Mouse (Mus musculus): Measurements from ENCODE around the gene Cirbp. TPM values are rescaled to one million over a fixed set of nuclear protein-coding genes. Genes with fewer than 3 reads are reported as not detected.
"Not testable (repeated sequence)": the region's sequence is repeated elsewhere in the genome, so short reads cannot be mapped to it uniquely, and the experiment has no call there.

The Cirbp gene
- total RNA-seq, 2 experiments from 2014 or later: 89.7 to 94.6 TPM

DNA sequence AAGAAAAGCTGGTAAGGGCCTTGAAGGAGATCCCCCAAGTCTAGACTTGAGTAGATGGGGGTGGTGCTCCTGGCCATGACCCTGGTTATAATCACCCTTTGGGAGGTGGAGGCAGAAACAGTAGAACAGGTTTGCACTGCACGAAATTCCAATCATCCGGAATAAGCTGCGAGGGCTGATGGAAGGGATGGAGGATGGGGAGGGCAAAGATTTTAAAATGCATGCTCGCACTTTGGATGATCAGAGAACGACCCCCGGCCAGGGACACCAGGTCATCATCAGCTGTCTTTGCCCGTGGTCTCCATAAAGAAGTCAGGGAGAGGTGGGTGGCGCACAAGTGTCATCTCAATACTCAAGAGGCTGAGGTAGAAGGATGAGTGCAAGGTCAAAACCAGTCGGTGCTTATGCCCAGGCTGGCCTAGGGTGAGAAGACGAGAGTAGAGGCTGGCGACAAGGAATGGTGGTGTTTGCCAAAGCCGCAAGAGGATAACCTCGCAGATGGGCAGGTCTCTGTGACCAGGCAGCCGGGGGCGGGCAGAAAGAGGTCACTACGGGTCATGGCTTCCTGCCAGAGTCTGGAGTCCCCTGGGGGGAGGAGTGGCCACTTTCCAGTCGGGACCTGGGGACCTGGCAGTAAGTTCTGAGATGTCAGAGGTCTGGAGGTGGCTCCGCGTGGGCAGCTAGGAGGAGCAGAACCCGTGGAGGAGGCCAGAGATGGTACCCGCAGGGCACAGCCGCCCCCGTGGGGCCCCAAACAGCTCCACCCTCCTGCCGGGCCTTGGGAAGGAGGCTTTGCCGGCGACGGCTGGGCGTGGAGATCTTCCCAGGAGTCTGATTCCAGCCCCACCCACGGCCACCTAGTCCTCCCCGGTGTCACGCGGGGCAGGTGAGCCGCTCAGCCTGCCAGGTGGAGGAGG is 5.1 kb upstream of the Cirbp start:
- DNase-seq (ENCODE audit: low spot score in 2 of 2): no peak

DNA sequence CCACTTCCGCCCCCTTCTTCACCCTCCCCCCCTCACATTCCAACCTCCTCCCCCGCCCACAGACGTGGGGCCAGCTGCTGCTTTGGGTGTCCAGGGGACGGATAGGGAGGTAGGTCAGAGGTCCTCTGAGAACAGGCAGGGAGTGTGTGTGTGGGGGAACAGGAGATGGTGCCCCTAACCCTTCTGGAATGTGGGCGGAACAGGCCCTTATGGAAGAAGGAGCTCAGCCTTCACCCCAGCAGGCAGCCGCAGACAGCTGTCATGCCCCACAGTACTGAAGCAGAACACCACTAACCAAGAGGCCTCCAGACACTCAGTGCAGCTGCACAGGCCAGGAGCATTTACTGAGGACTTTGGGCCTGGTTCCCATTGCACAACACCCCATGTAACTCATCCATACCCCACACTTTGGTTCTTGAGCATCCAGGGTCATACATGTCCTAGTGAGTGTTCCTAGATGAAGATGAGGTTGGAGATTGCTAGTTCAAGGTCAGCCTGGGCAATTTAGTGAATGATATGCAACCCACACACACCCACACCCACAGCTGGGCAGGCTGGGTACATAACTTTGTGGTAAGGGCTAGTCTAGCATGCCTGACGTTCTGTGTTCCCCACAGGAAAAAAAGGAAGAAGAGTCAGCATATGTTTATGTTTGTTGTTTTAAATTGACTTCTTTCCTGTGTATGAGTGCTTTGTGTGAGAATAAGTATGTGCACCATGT is 4.1 kb upstream of the Cirbp start:
- no peak for DNase-seq (ENCODE audit: low spot score in 2 of 2)

DNA sequence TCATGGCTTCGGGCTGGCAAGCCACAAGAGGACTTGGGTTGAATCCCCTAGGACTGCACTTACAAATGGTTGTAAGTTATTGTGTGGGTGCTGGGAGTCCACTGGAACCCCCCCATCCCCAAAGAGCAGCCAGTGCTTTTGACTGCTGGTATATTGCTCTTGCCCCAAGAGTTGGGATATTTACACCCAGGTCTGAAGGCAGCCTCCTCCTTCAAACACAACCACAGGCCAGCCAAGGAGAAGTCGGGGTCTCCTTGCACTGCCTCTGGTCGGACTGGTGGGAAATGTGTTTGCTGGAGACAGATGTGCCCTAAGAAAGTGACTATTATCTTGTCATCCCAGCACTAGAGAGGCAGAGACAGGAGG is 3.6 kb upstream of the Cirbp start:
- no peak for DNase-seq (ENCODE audit: low spot score in 2 of 2)

DNA sequence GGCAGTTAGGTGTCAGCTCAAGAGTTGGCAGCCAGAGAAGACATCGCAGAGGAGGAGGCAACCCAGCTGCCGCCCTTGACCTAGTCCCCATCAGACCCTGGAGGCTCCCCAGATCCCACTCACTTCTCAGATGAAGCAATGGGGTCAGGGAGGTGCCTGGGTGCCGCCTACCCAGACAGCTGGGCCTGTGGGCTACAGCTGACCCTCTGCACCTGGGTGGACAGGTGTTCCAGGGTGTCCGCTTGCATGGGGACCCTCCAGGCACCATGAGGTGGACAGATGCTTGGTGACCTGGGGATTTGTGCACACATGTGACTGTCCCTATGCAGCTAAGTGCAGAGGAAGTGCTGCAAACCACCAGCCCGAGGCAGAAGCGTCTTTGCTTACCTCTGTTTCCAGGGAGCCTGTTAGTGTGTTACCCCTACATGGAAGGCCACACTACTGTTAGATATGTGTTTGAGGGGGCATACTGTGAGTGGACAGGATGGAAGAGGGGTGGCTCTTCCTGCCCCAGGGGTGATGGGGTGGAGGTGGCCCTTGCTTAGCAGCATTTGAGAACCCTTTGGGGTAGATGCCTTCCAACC is 3.0 kb upstream of the Cirbp start:
- no peak for DNase-seq (ENCODE audit: low spot score in 2 of 2)

DNA sequence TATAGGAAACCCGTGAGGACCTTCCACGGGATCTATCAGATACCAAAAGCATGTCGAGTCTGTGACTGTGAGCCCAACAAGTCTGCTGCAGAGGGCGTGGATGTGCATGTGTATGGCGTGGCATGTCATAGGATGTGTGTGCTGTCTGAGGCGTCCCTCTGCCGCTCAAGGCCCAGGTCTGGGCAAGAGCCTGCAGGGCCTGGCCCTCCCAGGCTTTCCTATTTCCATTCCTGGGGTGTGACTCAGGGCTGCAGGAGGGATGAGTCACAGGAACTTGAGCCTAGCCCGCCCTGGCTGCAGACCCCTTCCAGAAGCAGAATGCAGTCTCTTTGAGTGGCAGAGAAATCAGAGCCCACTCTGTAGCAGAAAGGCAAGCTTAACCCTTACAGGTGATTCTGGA is 2.1 kb upstream of the Cirbp start:
- DNase-seq (ENCODE audit: low spot score in 2 of 2): no peak

DNA sequence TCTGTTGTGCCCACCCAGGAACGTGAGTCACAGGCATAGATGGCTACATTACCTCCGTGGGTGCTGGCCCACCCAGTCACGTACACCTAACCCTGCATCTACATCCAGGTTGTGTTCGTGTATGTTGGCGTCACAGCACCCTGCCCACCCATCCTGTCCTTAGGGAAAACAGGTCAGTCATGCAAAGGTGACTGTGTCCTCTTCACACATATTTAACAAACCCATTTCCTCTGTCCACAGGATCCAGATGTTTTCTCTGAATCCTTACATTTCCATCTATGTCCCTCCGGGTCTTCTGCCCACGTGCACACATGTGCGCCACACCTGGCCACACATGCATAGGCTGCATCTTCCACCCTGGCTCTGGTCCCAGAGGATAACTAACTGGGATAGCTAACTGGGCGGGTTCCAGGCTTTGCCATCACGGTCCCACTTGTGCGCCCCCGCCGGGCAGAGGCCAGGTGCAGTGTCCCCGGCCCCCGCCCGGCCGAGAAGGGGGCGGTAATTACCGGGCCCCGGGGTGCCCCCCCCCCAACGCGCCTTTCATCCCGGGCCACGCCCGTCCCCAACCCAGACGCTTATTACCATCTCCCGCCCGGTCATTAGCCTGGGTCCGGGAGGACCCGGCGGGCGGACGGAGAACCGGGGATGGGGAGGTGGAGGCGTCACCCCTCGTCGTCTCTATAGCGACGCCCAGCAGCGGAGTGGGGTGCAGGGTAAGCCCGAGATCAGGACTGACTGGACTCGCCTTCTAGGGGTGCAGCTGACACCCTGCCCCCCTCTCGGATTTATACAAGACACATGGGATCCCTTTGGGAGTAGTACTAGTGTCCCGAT is 1.4 kb upstream of the Cirbp start:
- DNase-seq (ENCODE audit: low spot score in 2 of 2): no peak

DNA sequence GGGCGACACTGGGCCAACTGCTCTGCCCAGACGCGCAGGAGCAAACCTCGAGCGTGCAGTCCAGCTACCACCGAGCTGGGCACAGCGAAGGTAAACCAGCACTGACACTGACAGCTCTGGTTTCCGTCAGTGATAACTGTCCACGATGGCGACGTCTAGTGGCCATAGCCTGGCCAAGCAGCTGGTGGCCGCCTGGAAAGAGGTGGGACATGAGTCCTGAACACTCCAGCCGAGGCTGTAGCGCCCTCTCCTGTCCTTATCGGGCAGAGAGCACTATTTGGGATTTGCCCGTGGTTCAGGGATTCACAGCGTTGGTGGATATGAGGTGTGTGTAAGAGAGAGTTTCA is 814 bp upstream of the Cirbp start:
- DNase-seq (ENCODE audit: low spot score in 2 of 2): peak; percentile 95 to 97

DNA sequence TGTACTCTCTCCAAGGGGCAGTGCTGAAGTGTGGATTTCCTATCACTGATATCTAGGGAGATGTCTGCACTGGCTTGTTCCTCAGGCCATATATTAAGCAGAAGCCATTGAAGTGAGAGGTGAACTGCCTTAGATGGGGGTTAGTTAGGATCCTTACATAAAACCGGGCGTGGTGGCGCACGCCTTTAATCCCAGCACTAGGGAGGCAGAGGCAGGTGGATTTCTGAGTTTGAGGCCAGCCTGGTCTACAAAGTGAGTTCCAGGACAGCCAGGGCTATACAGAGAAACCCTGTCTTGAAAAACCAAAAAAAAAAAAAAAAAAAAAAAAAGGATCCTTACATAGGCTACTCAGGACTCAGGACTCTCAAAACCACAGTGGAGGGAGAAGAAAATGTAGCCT is 351 bp downstream of the Cirbp start:
- not testable (repeated sequence) for DNase-seq (ENCODE audit: low spot score in 2 of 2)

DNA sequence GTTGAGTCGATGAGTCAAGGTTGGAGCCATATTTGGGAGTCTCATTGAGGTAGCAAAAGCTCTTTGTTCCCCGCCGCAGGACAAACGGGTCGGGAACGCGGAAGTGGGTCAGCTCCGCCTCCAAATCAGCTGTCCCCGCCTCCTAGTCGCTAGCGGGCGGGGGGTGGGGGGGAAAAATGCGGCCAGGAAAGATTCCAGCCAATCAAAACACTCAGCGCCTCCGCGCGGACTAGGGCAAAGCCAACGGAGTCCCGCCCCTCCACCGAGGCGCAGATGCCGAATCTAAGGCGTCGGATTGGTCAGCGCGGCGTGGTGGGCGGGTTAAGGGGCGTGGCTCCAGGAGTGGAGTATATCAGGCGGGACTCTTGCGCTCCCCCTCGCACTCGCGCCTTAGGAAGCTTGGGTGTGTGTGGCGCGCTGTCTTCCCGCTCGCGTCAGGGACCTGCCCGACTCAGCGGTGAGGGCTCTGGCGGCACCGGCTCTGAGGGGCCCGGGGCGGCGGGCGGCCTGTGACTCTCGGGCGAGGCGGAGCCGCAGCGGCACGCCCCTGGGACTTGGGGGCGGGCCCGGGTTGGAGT is 1.8 kb downstream of the Cirbp start:
- peak; percentile 97 to 98 for DNase-seq (ENCODE audit: low spot score in 2 of 2)

DNA sequence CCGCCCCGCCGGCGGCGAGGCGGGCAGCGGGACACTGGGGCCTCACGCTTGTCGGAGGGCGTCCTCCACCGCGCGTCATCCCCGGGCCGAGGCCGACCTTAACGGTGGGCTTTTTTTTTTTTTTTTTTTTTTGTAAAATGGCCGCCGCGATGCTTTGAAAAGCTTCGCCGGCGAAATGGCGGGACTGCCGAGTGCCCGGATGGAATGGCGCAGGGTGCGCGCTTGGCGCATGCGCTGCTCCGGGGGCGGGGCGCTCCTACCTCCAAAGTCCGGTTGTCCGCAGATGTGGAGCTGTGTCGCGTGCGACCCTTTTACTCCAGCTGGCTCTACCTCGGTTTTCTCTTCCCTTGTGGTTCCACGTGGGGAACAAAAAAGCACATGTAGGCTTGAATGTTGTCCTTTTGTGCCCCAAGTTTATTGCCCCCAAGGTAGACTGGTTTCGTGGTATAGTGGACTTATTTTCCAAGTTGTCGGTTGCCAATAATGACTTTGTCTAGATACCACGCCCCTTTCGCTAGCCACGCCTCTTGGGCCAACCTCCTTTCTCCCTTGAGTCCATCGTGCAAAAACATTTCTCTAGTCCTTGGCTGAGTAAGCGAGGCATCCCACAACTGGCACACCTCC is 2.4 kb downstream of the Cirbp start:
- DNase-seq (ENCODE audit: low spot score in 2 of 2): peak; percentile 92 to 93

DNA sequence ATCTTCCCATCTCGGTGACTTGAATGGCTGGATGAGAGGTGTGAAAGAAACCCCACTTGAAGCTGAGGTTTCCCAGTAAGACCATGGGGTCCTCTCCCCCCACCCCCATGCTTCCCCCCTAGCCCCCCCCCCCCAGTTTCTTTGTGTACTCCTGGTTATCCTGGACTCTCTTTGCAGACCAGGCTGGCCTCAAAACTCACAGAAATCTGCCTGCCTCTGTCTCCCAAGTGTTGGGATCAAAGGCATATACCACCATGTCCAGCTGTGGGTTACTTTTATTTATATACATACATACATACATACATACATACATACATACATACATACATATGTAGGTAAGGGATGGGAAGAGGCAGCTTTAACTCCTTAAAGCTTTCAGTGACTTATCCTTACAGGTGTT is 3.3 kb downstream of the Cirbp start:
- no peak for DNase-seq (ENCODE audit: low spot score in 2 of 2)

DNA sequence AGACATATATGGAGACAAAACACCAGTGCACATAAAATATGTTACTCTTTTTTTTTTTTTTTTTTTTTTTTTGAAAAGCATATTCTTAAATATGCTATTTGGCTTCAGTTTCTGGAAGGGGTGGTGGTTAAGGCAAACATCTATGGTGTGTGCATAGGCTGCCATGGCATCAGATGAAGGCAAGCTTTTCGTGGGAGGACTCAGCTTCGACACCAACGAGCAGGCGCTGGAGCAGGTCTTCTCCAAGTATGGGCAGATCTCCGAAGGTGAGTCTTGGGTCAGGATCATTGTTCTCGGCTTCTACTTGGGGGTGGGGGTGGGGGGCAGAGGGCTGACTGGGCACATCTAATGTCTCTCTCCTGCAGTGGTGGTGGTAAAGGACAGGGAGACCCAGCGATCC is 3.9 kb downstream of the Cirbp start:
- no peak for DNase-seq (ENCODE audit: low spot score in 2 of 2)

DNA sequence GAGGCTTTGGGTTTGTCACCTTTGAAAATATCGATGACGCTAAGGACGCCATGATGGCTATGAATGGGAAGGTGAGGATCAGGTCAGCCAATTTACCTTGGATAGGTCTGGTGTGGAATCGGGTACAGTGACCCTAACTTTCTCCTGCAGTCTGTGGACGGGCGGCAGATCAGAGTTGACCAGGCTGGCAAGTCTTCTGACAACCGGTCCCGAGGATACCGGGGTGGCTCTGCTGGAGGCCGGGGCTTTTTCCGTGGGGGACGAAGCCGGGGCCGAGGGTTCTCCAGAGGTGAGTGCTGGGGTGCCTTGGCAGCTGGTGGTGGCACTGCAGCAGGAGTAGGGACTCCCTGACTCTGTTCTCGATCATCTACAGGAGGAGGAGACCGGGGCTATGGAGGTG is 4.3 kb downstream of the Cirbp start:
- DNase-seq (ENCODE audit: low spot score in 2 of 2): no peak

DNA sequence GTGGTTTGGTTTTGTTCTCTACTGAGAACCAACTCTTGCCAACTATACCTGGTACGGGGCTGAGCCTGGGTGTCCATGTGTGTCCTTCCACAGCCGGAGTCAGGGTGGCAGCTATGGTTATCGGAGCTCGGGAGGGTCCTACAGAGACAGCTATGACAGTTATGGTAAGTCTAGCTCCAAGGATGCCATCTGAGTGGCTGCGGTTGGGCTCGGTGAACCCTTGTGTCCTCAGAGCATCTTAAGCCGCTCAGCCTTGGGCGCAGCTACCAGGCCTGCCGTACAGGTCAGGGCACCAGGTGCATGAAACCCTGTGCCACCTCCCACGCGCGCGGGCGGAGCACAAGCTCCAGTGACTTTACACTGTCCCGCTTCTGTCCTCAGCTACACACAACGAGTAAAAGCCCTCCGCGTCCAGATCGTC is 4.8 kb downstream of the Cirbp start:
- DNase-seq (ENCODE audit: low spot score in 2 of 2): no peak

DNA sequence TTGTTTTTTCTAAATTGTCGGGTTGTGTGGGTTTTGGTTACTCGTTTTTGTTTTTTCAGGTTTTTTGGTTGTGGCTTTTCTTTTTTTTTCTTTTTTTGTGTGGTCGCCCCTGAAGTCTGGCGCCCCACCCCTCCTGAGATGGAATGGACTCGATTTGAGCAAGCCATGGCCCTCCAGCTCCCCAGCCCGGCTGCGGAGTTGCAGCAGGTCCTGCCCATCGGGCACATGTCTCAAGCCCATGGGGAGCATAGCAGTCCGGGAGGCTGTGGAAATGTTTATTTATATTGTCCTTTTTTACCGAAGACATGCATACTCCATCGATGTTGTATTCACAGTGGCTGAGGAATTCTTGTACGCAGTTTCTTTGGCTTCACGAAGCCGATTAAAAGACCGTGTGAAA is 5.5 kb downstream of the Cirbp start:
- DNase-seq (ENCODE audit: low spot score in 2 of 2): no peak

DNA sequence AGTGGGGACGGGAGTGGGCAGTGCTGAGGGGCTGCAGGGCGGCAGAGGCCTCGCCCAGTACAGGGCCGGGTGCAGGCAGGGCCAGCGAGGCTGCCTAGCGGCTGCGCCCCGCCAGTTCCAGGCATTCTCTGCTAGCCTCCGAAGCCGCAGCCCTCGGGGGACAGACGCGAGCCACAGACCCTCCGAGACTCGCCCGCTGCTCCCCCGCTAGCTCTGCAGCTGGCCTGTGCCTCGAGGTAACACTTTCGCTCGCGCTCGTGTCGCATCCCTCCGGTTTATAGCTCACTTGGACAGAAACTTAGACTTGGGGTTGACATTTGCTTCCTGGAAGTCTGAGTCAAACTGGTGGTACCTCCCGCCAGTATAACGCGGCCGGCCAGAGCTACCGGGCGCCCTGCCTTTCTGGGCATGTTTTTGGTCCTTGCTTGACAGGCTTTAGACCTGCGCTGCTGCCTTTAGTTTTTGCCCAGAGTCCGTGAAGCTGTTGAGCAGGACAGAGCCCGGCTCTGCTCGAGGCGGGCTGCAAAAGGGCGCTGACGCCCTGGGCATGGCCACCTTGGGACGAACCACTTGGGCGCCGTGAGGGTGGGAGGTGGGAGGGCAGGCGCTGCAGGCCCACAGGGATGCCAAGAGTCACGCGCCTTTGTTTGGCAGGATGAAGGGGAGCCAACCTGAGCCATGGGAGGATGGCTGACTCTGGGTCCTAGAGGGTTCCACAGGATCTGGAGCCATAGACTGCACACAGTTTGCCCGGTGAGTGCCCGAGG is 6.2 kb downstream of the Cirbp start:
- no peak for DNase-seq (ENCODE audit: low spot score in 2 of 2)

DNA sequence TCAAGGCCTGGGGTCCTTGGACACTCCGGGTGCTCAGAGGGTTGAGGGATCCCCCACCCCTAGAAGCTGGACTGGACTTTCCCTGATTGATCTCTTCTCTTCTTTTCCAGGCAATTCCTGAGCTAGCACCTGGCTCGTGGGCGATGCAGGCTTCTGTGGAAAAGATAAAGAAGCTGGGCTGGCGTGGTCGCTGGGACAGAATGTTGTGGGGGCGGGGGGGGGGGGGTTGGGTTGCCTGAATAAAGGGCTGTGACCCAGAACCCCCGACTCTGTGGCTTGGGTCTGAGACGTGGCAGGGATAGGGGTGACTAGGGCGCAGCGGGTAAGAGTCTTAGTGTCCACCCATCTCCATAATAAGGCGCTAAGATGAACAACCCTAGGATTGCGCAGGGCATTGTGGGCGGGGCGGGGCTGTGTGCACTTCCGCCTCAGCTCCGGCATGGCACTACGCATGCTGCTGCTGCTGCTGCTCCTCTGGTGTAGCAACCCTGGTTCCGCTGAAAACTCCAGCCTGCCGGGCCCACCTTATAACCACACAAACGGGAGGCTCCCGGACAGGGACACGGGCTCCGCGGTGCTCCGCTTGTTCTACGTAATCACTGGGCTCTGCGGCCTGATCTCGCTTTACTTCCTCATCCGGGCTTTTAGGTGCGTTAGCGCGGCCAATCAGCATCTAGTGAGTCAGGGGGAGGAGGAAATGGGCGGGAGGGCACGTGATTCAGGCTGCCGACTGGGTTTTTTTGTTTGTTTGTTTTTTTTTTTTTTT is 6.9 kb downstream of the Cirbp start, which contains the start of gene 1600002K03Rik:
Gene 1600002K03Rik (plus strand): TSS at position 418 of the 766 bp plus-strand sequence.
- peak; percentile 79 to 86 for DNase-seq (ENCODE audit: low spot score in 2 of 2)

DNA sequence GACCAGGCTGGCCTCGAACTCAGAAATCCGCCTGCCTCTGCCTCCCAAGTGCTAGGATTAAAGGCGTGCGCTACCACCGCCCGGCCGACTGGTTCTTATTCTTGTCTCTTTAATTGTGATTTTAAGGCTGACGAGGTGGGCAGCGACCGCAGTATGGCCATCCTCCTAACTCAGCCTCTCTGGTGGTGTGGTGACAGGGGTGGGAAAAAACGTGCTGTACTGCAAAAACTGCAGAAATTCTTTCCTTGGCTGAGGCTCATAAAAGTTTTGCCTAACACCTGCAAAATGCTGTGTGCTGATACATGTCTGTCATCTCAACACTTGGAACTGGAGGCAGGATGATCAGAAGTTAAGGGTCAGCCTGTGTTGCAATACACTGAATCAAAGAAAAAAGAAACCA is 7.6 kb downstream of the Cirbp start:
- DNase-seq (ENCODE audit: low spot score in 2 of 2): no peak
